Mouse (Mus musculus) kidney, postnatal 0 days (tissue): ENCODE results near the gene Coq4. TPM values are rescaled to one million over a fixed set of nuclear protein-coding genes. Genes with fewer than 3 reads are reported as not detected.

ENCODE experiments used
- ATAC-seq: fragments of 200-750 bp; cut with Nextera tagmentation; replicated peaks from 2 replicates; pipeline ENCODE4 v1.8.0; 2017; ENCODE audit warnings: low read depth, moderate number of reproducible peaks, moderate TSS enrichment, moderate library complexity; ENCODE audit not compliant: low FRiP score
- DNase-seq: peaks from one replicate; pipeline ENCODE4 v3.0.0-alpha.2; 2016; ENCODE audit warnings: low spot score
- H3K27ac ChIP-seq: fragments of 300-500 bp; sonication (generic); 2 replicates; pipeline ENCODE4 v1.5.1; 2014; ENCODE audit warnings: mild to moderate bottlenecking
- H3K27me3 ChIP-seq: fragments of 300-500 bp; sonication (generic); 2 replicates; pipeline ENCODE4 v1.6.1; 2014; ENCODE audit warnings: low read length, mixed read lengths; ENCODE audit not compliant: insufficient read depth
- H3K36me3 ChIP-seq: fragments of 300-500 bp; sonication (generic); 2 replicates; pipeline ENCODE4 v1.6.1; 2014; ENCODE audit warnings: low read length, mixed read lengths; ENCODE audit not compliant: insufficient read depth
- H3K4me1 ChIP-seq: fragments of 300-500 bp; sonication (generic); replicated peaks from 2 replicates; pipeline ENCODE4 v1.6.1; 2014; ENCODE audit warnings: antibody characterized with exemption, low read length, mixed read lengths; ENCODE audit not compliant: insufficient read depth
- H3K4me2 ChIP-seq: fragments of 300-500 bp; sonication (generic); 2 replicates; pipeline ENCODE4 v1.6.1; 2014; ENCODE audit warnings: mild to moderate bottlenecking, low read length, moderate library complexity, mixed read lengths
- H3K4me3 ChIP-seq: fragments of 300-500 bp; sonication (generic); replicated peaks from 2 replicates; pipeline ENCODE4 v1.5.1; 2014; ENCODE audit warnings: low read depth, low read length
- H3K9ac ChIP-seq: fragments of 300-500 bp; sonication (generic); 2 replicates; pipeline ENCODE4 v1.6.1; 2014; ENCODE audit warnings: low read depth, low read length
- H3K9me3 ChIP-seq: fragments of 300-500 bp; sonication (generic); replicated peaks from 2 replicates; pipeline ENCODE4 v1.6.1; 2016; ENCODE audit warnings: low read length, inconsistent platforms, mixed read lengths
- CTCF ChIP-seq: IDR thresholded peaks from 2 replicates; pipeline ENCODE4 v1.5.1; 2016; ENCODE audit warnings: antibody characterized with exemption, low read depth, mild to moderate bottlenecking, moderate library complexity
- WGBS: fragments of 180-500 bp; shearing (Covaris S2); extraction: QIAGEN DNeasy Blood & Tissue Kit; methylation state at CpG from one replicate; pipeline ENCODE4 v1.1.7; 2014; 5-methylcytosine and 5-hydroxymethylcytosine counted together
- polyA plus RNA-seq: library from polyadenylated mRNA; unstranded; fragments of >200 nt; fragmentation: Nextera tagmentation; extraction: Ambion mirVana; gene quantifications from 2 replicates; pipeline ENCODE4 v1.2.1, GENCODE M21; 2015

Coq4 gene
- polyA plus RNA-seq, 1 experiment from 2014 or later, result 29.3 TPM

- Histone ChIP-seq H3K4me2 (no peak overlapping the region), H3K9ac (no peak overlapping the region), H3K36me3 (peaks cover 56% of the 10 kb centered on the region), H3K27ac (no peak overlapping the region), H3K4me1 (peaks cover 3% of the 10 kb centered on the region; the same call in 1 of the 2 replicates), H3K9me3 (no peaks in the 10 kb centered on the region), H3K27me3 (no peaks in the 10 kb centered on the region), H3K4me3 (no peak overlapping the region)
- no peak for TF ChIP-seq CTCF
- WGBS, result 70% methylated on average over 4 of the region's 4 CpGs
- ATAC-seq (no peak), DNase-seq (no peak)
Observed at GRCm38 (mm10) chr2:29784290-29784689, 3.0 kb upstream of the Coq4 start.

- H3K9ac ChIP-seq, result peak within 1 kb of the TSS; percentile 70
- H3K9me3 ChIP-seq, result no peaks in the 10 kb centered on the region
- WGBS, result under 1% methylated on average over 45 of the region's 45 CpGs
- TF ChIP-seq CTCF, result no peak
- ATAC-seq (peak; percentile 87), DNase-seq (peak; percentile 87)
- peaks cover 34% of the 10 kb centered on the region for H3K36me3 ChIP-seq
- H3K4me1 ChIP-seq, result peaks cover 3% of the 10 kb centered on the region; the same call in 1 of the 2 replicates
- peak within 1 kb of the TSS; percentile 70 for H3K27ac ChIP-seq
- peak within 1 kb of the TSS; percentile 90 for H3K4me2 ChIP-seq
- H3K4me3 ChIP-seq, result peak within 1 kb of the TSS; percentile 68
- no peaks in the 10 kb centered on the region for H3K27me3 ChIP-seq
Observed at GRCm38 (mm10) chr2:29787937-29788681, 816 bp downstream of the Coq4 start, which contains the start of gene Trub2. Trub2 (minus strand) TSS chr2:29788502.

DNA sequence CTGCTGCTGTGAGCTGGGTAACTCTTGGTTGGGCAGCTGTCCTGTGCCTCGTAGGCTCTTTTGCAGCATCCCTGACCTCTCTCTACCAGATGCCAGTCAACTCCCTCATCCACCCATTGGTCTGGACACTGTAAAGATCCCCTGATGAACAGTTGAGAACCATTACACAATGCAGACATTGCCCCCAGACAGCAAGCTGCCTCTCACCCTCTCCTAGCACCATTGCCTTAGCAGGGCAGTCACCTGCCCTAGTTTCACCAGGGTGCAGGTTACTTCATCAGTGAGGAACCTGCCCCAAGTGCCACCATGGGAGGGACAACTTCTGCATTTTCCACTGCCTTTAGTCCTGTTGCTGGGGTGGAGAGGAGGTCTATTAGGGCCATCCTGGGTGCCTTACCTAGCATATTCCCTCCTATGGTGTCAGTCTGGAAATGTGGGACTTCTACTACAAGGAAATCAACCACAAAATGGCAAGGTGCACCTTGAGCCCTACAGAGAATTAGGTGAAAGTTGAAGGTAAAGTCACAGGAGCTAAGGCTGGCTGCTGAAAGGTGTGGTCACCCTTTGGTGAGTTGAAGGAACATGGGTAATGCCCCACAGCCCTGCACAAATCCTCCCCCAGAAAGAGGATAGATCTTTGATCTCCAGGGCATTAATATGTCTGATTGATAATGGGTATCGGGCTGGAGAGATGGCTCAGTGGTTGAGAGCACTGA is 5.6 kb downstream of the Coq4 start:
- Histone ChIP-seq H3K9me3 (no peaks in the 10 kb centered on the region), H3K27ac (no peak overlapping the region), H3K36me3 (peaks cover 19% of the 10 kb centered on the region), H3K27me3 (no peaks in the 10 kb centered on the region), H3K4me1 (no peaks in the 10 kb centered on the region), H3K4me2 (no peak overlapping the region), H3K4me3 (no peak overlapping the region), H3K9ac (no peak overlapping the region)
- WGBS, result 91% methylated on average over 2 of the region's 2 CpGs
- ATAC-seq (no peak), DNase-seq (no peak)
- TF ChIP-seq CTCF, result no peak

- peak within 1 kb of the TSS; percentile 88 for H3K9ac ChIP-seq
- H3K27me3 ChIP-seq, result no peaks in the 10 kb centered on the region
- H3K36me3 ChIP-seq, result peaks cover 18% of the 10 kb centered on the region
- H3K27ac ChIP-seq, result peak within 1 kb of the TSS; percentile 66
- DNase-seq, result peak; percentile 97
- no peaks in the 10 kb centered on the region for H3K9me3 ChIP-seq
- WGBS, result 4% methylated on average over 28 of the region's 28 CpGs
- peak within 1 kb of the TSS; percentile 88 for H3K4me3 ChIP-seq
- peak within 1 kb of the TSS; percentile 94 for H3K4me2 ChIP-seq
- peaks cover 9% of the 10 kb centered on the region; the same call in 1 of the 2 replicates for H3K4me1 ChIP-seq
- no peak; the same call in 1 of the 2 replicates for TF ChIP-seq CTCF
- peak; percentile 94 for ATAC-seq
Observed at GRCm38 (mm10) chr2:29802075-29802826, 15.0 kb downstream of the Coq4 start, which contains the start of gene Slc27a4. Slc27a4 (plus strand) TSS chr2:29802634.

- peaks cover 9% of the 10 kb centered on the region; the same call in 1 of the 2 replicates for H3K4me1 ChIP-seq
- under 1% methylated on average over 39 of the region's 39 CpGs for WGBS
- ATAC-seq (peak; percentile 10; the same call in 1 of the 2 replicates), DNase-seq (peak; percentile 29)
- peak overlapping the region; percentile 66 for H3K27ac ChIP-seq
- no peaks in the 10 kb centered on the region for H3K9me3 ChIP-seq
- H3K36me3 ChIP-seq, result peaks cover 24% of the 10 kb centered on the region
- peak overlapping the region; percentile 94 for H3K4me2 ChIP-seq
- H3K4me3 ChIP-seq, result peak overlapping the region; percentile 88
- peak overlapping the region; percentile 88 for H3K9ac ChIP-seq
- no peaks in the 10 kb centered on the region for H3K27me3 ChIP-seq
- TF ChIP-seq CTCF, result no peak
Observed at GRCm38 (mm10) chr2:29802827-29803201, 15.5 kb downstream of the Coq4 start.
